Mouse (Mus musculus): ENCODE data around the gene Tubg2. TPM values are rescaled to one million over a fixed set of nuclear protein-coding genes. Genes with fewer than 3 reads are reported as not detected.

Tubg2 gene
- polyA plus RNA-seq, 1 experiment from 2014 or later: 4.3 TPM

DNA sequence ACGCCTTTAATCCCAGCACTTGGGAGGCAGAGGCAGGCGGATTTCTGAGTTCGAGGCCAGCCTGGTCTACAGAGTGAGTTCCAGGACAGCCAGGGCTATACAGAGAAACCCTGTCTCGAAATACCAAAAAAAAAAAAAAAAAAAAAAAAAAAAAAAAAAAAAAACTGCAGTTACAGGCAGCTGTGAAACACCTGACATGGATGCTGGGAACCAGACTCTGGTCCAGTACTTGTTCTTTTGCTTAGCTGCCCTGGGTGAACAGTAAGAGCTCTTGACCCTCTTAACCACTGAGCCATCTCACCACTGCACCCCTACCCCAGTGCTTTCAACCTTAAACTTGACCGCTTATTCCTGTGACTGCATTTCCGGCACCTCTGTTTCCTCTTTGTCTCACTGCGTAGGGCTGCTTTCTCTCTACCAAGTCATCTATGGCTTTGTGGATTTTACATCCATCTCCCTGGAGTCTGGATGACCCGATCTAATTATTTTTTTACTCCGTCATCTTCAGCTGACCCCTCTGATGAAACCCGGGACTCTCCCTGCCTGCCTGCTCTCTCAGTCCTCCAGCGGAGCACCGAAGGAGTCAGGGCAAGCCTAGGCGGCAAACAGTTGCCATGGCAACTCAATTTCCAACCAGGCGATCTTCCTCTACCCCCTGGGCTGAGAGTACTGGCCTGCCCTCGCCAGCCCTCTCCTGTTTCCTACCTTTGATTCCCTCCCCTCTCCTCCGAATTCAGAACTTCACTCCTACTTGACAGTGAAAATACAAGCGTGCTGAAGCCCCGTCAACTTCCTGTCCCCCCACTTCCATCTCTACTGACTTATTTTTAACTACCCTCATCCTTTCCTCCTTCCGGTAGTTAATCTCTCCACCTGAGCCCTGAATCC, 12.1 kb upstream of the Tubg2 start:
- H3K9ac ChIP-seq (ENCODE audit: low read depth, low read length): peak overlapping the region; percentile 62
- H3K27ac ChIP-seq (ENCODE audit: low read depth, low read length): no peak overlapping the region

DNA sequence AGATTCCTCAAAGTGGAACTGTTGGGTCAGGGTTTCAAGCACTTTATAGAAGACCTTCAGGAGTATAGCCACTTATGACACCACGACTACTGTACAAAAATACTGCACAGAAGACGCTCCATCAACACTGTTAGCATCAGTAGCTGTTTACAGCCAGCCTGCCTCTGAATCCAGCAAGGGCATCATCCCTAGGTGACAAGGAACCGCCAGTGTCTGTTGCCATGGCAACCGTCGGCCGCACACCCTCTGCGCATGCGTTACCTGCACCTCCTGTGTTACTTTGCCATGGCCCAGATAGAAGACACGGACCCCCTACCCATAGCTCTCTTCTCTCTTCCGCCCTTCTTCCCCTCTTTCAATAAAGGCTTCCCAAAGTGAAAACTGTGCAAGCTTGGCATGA, 9.3 kb upstream of the Tubg2 start:
- Histone ChIP-seq H3K4me3 (ENCODE audit: low read depth, low read length) (no peak overlapping the region), H3K9me3 (replicated peaks; ENCODE audit: control insufficient read depth, low read length) (no peaks in the 10 kb centered on the region), H3K27ac (ENCODE audit: low read depth, low read length) (no peak overlapping the region), H3K9ac (ENCODE audit: low read depth, low read length) (no peak overlapping the region), H3K4me2 (no peak overlapping the region), H3K4me1 (ENCODE audit: control insufficient read depth, insufficient read depth, low read length) (peaks cover 13% of the 10 kb centered on the region), H3K27me3 (ENCODE audit: control insufficient read depth, insufficient read depth, low read length) (no peaks in the 10 kb centered on the region), H3K36me3 (ENCODE audit: control insufficient read depth, insufficient read depth, low read length) (no peaks in the 10 kb centered on the region)
- WGBS (ENCODE audit: insufficient replicate concordance): 22% methylated on average over 10 of the region's 10 CpGs
- ATAC-seq (replicated peaks; ENCODE audit: insufficient number of reproducible peaks, low FRiP score, low TSS enrichment): no peak

More for the DNA sequence above, 12.1 kb upstream of the Tubg2 start:
- 0 out of 2 replicates have a peak, but pooled peaks have one; percentile 31 for ATAC-seq (replicated peaks; ENCODE audit: insufficient number of reproducible peaks, low FRiP score, low TSS enrichment)
- H3K4me2 ChIP-seq: peak overlapping the region; percentile 66
- no peaks in the 10 kb centered on the region for H3K9me3 ChIP-seq (replicated peaks; ENCODE audit: control insufficient read depth, low read length)
- H3K4me1 ChIP-seq (ENCODE audit: control insufficient read depth, insufficient read depth, low read length): peaks cover 15% of the 10 kb centered on the region
- H3K4me3 ChIP-seq (ENCODE audit: low read depth, low read length): peak overlapping the region; percentile 31
- H3K36me3 ChIP-seq (ENCODE audit: control insufficient read depth, insufficient read depth, low read length): no peaks in the 10 kb centered on the region
- WGBS (ENCODE audit: insufficient replicate concordance): 22% methylated on average over 18 of the region's 19 CpGs
- peaks cover 7% of the 10 kb centered on the region; the same call in 1 of the 2 replicates for H3K27me3 ChIP-seq (ENCODE audit: control insufficient read depth, insufficient read depth, low read length)

DNA sequence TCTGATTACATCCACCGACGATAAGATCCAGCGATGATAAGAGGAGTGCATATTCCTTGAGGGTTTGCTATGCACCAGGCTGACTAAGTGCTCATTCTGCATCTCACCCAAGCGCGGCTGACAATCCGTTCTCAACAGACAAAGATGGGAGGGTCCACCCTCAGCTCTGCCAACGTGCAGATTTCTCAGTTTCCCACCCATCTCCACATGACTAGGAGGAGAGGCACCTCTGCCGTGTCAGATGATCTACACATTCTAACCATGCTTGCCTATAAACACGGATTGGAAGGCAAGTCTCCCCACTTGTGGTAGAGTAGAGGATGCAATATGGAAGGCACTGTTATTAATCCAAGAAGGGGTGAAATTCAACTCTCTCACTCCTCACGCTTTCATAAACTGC, 7.0 kb upstream of the Tubg2 start:
- Histone ChIP-seq H3K27me3 (ENCODE audit: control insufficient read depth, insufficient read depth, low read length) (no peaks in the 10 kb centered on the region), H3K4me2 (no peak overlapping the region), H3K4me3 (ENCODE audit: low read depth, low read length) (no peak overlapping the region), H3K36me3 (ENCODE audit: control insufficient read depth, insufficient read depth, low read length) (no peaks in the 10 kb centered on the region), H3K9ac (ENCODE audit: low read depth, low read length) (no peak overlapping the region), H3K9me3 (replicated peaks; ENCODE audit: control insufficient read depth, low read length) (no peaks in the 10 kb centered on the region), H3K4me1 (ENCODE audit: control insufficient read depth, insufficient read depth, low read length) (peaks cover 9% of the 10 kb centered on the region), H3K27ac (ENCODE audit: low read depth, low read length) (no peak overlapping the region)
- ATAC-seq (replicated peaks; ENCODE audit: insufficient number of reproducible peaks, low FRiP score, low TSS enrichment): no peak
- WGBS (ENCODE audit: insufficient replicate concordance): 67% methylated on average over 10 of the region's 10 CpGs

DNA sequence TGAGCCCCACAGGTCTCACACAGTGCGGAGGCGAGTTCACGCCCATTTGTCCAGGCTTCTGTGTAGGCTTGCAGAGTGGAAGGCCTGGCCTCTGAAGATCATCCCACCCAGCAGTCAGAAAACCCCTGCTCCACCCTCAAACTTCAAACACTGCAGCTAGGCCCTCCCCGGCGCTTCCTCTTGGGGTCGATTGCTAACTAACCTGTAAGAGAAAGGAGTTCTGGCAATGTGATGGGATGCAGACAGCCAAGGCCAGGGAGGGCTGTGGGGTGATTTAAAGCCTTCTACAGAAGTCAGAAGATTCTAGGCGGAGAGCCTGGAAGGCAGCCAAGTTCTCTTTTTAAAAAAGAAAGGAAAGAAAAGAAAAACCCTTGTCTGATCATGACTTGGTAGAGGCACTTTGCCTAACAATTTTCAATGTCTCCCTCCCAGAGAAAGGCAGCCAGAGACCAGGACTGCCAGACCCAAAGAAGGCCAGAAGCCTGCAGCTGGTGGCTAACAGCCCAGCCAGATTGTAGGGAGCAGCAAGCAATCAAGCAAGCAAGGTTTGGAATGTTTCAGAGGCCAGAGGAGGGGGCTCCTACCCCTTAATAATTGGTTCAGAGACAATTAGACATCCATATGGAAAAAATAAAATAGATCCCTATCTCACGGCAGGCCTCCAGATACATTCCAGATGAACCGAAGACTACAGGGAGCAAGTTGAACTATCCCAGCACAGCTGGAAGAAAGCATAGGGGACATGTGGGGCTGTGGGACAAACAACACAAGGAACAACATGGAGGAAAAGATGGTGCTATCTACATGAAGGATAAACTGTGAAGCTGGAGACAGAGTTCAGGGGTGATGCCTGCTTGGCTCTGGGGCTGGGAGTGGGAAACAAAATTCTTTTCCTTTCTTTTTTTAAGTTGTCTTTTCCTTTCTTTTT, 6.3 kb upstream of the Tubg2 start:
- 52% methylated on average over 9 of the region's 9 CpGs for WGBS (ENCODE audit: insufficient replicate concordance)
- no peak overlapping the region for H3K4me3 ChIP-seq (ENCODE audit: low read depth, low read length)
- H3K27ac ChIP-seq (ENCODE audit: low read depth, low read length): no peak overlapping the region; the same call in 1 of the 2 replicates

DNA sequence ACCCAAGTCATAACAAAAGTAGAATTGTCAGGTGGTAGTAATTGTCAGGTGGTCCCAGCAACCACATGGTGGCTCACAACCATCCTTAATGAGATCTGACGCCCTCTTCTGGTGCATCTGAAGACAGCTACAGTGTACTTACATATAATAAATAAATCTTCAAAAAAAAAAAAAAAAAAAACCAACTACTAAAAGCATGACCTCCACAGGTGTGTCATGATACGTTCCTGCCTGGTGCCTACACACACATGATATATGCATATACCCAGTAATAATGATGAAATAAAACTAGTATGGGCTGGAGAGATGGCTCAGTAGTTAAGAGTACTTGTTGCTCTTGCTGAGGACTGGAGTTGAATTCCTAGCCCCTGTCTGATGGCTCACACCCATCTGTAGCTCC, 4.6 kb upstream of the Tubg2 start:
- no peak overlapping the region for H3K4me2 ChIP-seq
- no peaks in the 10 kb centered on the region for H3K36me3 ChIP-seq (ENCODE audit: control insufficient read depth, insufficient read depth, low read length)
- no peak for ATAC-seq (replicated peaks; ENCODE audit: insufficient number of reproducible peaks, low FRiP score, low TSS enrichment)
- no peaks in the 10 kb centered on the region for H3K27me3 ChIP-seq (ENCODE audit: control insufficient read depth, insufficient read depth, low read length)
- H3K9ac ChIP-seq (ENCODE audit: low read depth, low read length): no peak overlapping the region
- H3K9me3 ChIP-seq (replicated peaks; ENCODE audit: control insufficient read depth, low read length): no peaks in the 10 kb centered on the region
- WGBS (ENCODE audit: insufficient replicate concordance): 32% methylated on average over 2 of the region's 2 CpGs
- no peak overlapping the region for H3K4me3 ChIP-seq (ENCODE audit: low read depth, low read length)
- peaks cover 10% of the 10 kb centered on the region for H3K4me1 ChIP-seq (ENCODE audit: control insufficient read depth, insufficient read depth, low read length)
- no peak overlapping the region for H3K27ac ChIP-seq (ENCODE audit: low read depth, low read length)

More for the DNA sequence above, 6.3 kb upstream of the Tubg2 start:
- Histone ChIP-seq H3K4me1 (ENCODE audit: control insufficient read depth, insufficient read depth, low read length) (peaks cover 7% of the 10 kb centered on the region), H3K36me3 (ENCODE audit: control insufficient read depth, insufficient read depth, low read length) (no peaks in the 10 kb centered on the region), H3K9me3 (replicated peaks; ENCODE audit: control insufficient read depth, low read length) (no peaks in the 10 kb centered on the region), H3K9ac (ENCODE audit: low read depth, low read length) (0 out of 2 replicates have a peak overlapping the region, but pooled peaks have one; percentile 28), H3K27me3 (ENCODE audit: control insufficient read depth, insufficient read depth, low read length) (no peaks in the 10 kb centered on the region), H3K4me2 (no peak overlapping the region)
- no peak for ATAC-seq (replicated peaks; ENCODE audit: insufficient number of reproducible peaks, low FRiP score, low TSS enrichment)

DNA sequence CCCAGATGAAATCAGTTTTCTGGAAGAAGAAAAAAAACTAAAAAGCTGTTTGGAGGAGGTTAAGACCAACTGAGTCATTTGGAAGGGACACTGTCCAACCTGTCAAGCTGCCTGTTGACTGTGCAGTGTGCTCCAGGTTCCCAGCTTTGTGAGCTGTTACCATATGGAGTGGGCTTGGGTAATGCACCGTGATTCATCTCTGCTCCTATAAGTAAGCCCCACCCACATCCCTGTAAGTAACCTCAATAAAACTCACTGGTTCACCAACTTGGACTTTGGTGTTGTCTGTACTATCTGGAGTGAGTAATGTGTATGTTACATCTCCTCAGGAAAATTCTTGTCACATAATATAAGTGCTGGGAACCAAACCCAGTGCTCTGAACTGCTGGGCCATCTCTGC, 2.9 kb upstream of the Tubg2 start:
- Histone ChIP-seq H3K9me3 (replicated peaks; ENCODE audit: control insufficient read depth, low read length) (no peaks in the 10 kb centered on the region), H3K4me1 (ENCODE audit: control insufficient read depth, insufficient read depth, low read length) (peaks cover 10% of the 10 kb centered on the region), H3K9ac (ENCODE audit: low read depth, low read length) (no peak overlapping the region), H3K4me3 (ENCODE audit: low read depth, low read length) (no peak overlapping the region), H3K36me3 (ENCODE audit: control insufficient read depth, insufficient read depth, low read length) (no peaks in the 10 kb centered on the region), H3K27ac (ENCODE audit: low read depth, low read length) (no peak overlapping the region), H3K27me3 (ENCODE audit: control insufficient read depth, insufficient read depth, low read length) (no peaks in the 10 kb centered on the region; the same call in 1 of the 2 replicates), H3K4me2 (no peak overlapping the region)
- no peak for ATAC-seq (replicated peaks; ENCODE audit: insufficient number of reproducible peaks, low FRiP score, low TSS enrichment)
- WGBS (ENCODE audit: insufficient replicate concordance): 60% methylated on average over 1 of the region's 1 CpGs

DNA sequence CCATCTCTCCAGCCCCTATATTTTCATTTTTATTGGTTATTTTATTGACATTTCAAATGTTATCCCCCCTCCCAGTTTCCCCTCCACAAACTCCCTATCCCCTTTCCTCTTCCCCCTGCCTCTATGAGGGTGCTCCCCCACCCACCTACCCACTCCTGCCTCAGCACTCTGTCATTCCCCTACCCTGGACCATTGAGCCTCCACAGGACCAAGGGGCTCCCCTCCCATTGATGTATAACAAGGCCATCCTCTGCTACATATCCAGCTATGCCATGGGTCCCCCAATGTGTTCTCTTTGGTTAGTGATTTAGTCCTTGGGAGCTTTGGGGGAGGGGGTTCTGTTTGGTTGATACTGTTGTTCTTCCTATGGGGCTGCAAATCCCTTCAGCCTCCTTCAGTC, 1.1 kb upstream of the Tubg2 start:
- Histone ChIP-seq H3K36me3 (ENCODE audit: control insufficient read depth, insufficient read depth, low read length) (no peaks in the 10 kb centered on the region), H3K27ac (ENCODE audit: low read depth, low read length) (no peak overlapping the region), H3K9me3 (replicated peaks; ENCODE audit: control insufficient read depth, low read length) (no peaks in the 10 kb centered on the region), H3K27me3 (ENCODE audit: control insufficient read depth, insufficient read depth, low read length) (no peaks in the 10 kb centered on the region; the same call in 1 of the 2 replicates), H3K4me2 (no peak overlapping the region), H3K4me1 (ENCODE audit: control insufficient read depth, insufficient read depth, low read length) (0 out of 2 replicates have a peak, but pooled peaks cover 2% of the 10 kb centered on the region), H3K4me3 (ENCODE audit: low read depth, low read length) (no peak overlapping the region), H3K9ac (ENCODE audit: low read depth, low read length) (no peak overlapping the region)
- ATAC-seq (replicated peaks; ENCODE audit: insufficient number of reproducible peaks, low FRiP score, low TSS enrichment): no peak

DNA sequence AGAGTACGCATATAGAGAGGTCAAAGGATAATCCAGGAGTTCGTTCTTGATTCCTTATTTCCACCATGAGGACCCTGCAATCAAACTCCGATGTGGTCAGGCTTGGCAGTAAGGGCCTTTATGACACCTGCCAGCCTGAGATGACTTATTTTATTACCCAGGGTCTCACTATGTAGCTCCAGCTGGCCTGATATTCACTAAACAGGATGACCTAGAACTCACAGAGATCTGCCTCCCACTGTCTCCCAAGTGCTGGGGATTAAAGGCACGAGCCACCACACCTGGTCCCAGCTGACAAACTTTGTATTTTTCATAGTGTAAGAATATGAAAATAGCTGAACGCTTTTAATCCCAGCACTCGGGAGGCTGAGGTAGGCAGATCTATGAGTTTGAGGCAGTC, 556 bp upstream of the Tubg2 start:
- no peaks in the 10 kb centered on the region for H3K9me3 ChIP-seq (replicated peaks; ENCODE audit: control insufficient read depth, low read length)
- H3K4me2 ChIP-seq: peak overlapping the region; percentile 70
- H3K4me3 ChIP-seq (ENCODE audit: low read depth, low read length): no peak overlapping the region
- 67% methylated on average over 6 of the region's 6 CpGs for WGBS (ENCODE audit: insufficient replicate concordance)
- H3K9ac ChIP-seq (ENCODE audit: low read depth, low read length): no peak overlapping the region
- no peak for ATAC-seq (replicated peaks; ENCODE audit: insufficient number of reproducible peaks, low FRiP score, low TSS enrichment)
- no peaks in the 10 kb centered on the region for H3K36me3 ChIP-seq (ENCODE audit: control insufficient read depth, insufficient read depth, low read length)
- H3K4me1 ChIP-seq (ENCODE audit: control insufficient read depth, insufficient read depth, low read length): 0 out of 2 replicates have a peak, but pooled peaks cover 2% of the 10 kb centered on the region
- no peak overlapping the region for H3K27ac ChIP-seq (ENCODE audit: low read depth, low read length)
- no peaks in the 10 kb centered on the region; the same call in 1 of the 2 replicates for H3K27me3 ChIP-seq (ENCODE audit: control insufficient read depth, insufficient read depth, low read length)

Measured in heart, embryonic 11.5 days (tissue).